Mouse (Mus musculus): Measurements from ENCODE around the gene Ldha. TPM values are rescaled to one million over a fixed set of nuclear protein-coding genes. Genes with fewer than 3 reads are reported as not detected.

Ldha gene
- polyA plus RNA-seq, 1 experiment from 2014 or later, result 1,338 TPM

- WGBS, result 38% methylated on average over 5 of the region's 5 CpGs
- Histone ChIP-seq H3K9ac (ENCODE audit: low read depth, low read length) (no peak overlapping the region; the same call in 1 of the 2 replicates), H3K4me2 (replicated peaks; ENCODE audit: low read depth) (no peak overlapping the region), H3K4me3 (ENCODE audit: low read depth, low read length) (no peak overlapping the region), H3K4me1 (replicated peaks; ENCODE audit: control insufficient read depth, insufficient read depth, low read length) (peaks cover 16% of the 10 kb centered on the region), H3K27ac (ENCODE audit: low read depth, low read length) (peak overlapping the region; percentile 91), H3K36me3 (ENCODE audit: control insufficient read depth, insufficient read depth) (no peaks in the 10 kb centered on the region), H3K27me3 (replicated peaks; ENCODE audit: control insufficient read depth, insufficient read depth, low read length) (no peaks in the 10 kb centered on the region), H3K9me3 (ENCODE audit: control insufficient read depth) (no peaks in the 10 kb centered on the region)
- 0 out of 2 replicates have a peak, but pooled peaks have one; percentile 0 for TF ChIP-seq CTCF (IDR thresholded peaks at IDR 0.05; ENCODE audit: low read depth)
- peak; percentile 63 for ATAC-seq
Measured at GRCm38 (mm10) chr7:46839861-46840260, 1.4 kb upstream of the Ldha start.

GRCm38 (mm10) chr7:46840326-46840725 lies 949 bp upstream of the Ldha start:
- Histone ChIP-seq H3K9me3 (ENCODE audit: control insufficient read depth) (no peaks in the 10 kb centered on the region), H3K9ac (ENCODE audit: low read depth, low read length) (no peak overlapping the region), H3K27ac (ENCODE audit: low read depth, low read length) (peak overlapping the region; percentile 91), H3K4me3 (ENCODE audit: low read depth, low read length) (no peak overlapping the region), H3K36me3 (ENCODE audit: control insufficient read depth, insufficient read depth) (no peaks in the 10 kb centered on the region), H3K4me1 (replicated peaks; ENCODE audit: control insufficient read depth, insufficient read depth, low read length) (peaks cover 20% of the 10 kb centered on the region), H3K4me2 (replicated peaks; ENCODE audit: low read depth) (no peak overlapping the region), H3K27me3 (replicated peaks; ENCODE audit: control insufficient read depth, insufficient read depth, low read length) (no peaks in the 10 kb centered on the region)
- 35% methylated on average over 4 of the region's 4 CpGs for WGBS
- ATAC-seq, result no peak
- no peak for TF ChIP-seq CTCF (IDR thresholded peaks at IDR 0.05; ENCODE audit: low read depth)

DNA sequence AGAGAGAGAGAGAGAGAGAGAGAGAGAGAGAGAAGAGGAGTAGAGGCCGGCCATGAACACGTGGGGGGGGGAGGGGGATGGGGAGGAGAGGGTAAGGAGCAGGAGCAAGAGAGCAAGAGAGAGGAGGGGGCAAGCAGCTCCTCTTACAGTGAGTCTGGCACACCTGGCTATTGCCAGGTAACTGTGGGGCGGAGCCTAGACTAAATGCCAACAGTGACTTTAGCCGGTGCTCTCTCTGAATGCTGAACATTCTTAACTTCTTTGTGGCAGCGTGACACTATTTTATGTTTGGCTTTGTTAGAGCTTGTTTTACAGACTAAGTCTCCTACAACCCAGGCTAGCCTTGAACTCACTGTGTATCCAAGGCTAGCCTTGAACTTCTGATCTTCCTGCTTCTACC lies 1.0 kb downstream of the Ldha start:
- Histone ChIP-seq H3K27me3 (replicated peaks; ENCODE audit: control insufficient read depth, insufficient read depth, low read length) (no peaks in the 10 kb centered on the region), H3K36me3 (ENCODE audit: control insufficient read depth, insufficient read depth) (no peaks in the 10 kb centered on the region), H3K27ac (ENCODE audit: low read depth, low read length) (no peak overlapping the region), H3K4me1 (replicated peaks; ENCODE audit: control insufficient read depth, insufficient read depth, low read length) (peaks cover 25% of the 10 kb centered on the region), H3K9me3 (ENCODE audit: control insufficient read depth) (no peaks in the 10 kb centered on the region), H3K4me2 (replicated peaks; ENCODE audit: low read depth) (no peak overlapping the region), H3K9ac (ENCODE audit: low read depth, low read length) (no peak overlapping the region), H3K4me3 (ENCODE audit: low read depth, low read length) (no peak overlapping the region)
- ATAC-seq, result no peak
- TF ChIP-seq CTCF (IDR thresholded peaks at IDR 0.05; ENCODE audit: low read depth), result no peak
- WGBS, result 37% methylated on average over 5 of the region's 5 CpGs

DNA sequence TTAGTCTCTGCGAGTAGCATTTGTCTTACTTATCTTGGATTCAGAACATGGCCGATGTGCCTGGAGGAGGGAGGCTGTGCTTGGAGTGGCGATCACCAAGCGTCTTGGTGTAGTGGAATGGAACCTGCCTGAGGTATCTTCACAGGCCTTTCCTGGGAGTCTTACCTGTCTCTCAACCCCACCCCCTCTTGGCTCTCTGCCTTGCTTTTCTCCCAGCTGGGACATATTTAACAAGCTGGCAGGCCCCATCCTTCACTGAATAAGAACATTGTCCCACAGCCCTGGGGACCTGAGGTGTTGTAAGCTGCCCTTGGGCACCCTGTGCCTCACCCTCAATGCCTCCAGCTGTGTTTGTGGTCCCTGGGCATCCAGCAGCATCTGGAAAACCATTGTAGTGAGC lies 2.3 kb downstream of the Ldha start:
- no peak overlapping the region for H3K4me2 ChIP-seq (replicated peaks; ENCODE audit: low read depth)
- no peak overlapping the region for H3K9ac ChIP-seq (ENCODE audit: low read depth, low read length)
- H3K36me3 ChIP-seq (ENCODE audit: control insufficient read depth, insufficient read depth), result peaks cover 6% of the 10 kb centered on the region; the same call in 1 of the 2 replicates
- no peaks in the 10 kb centered on the region for H3K27me3 ChIP-seq (replicated peaks; ENCODE audit: control insufficient read depth, insufficient read depth, low read length)
- peaks cover 25% of the 10 kb centered on the region for H3K4me1 ChIP-seq (replicated peaks; ENCODE audit: control insufficient read depth, insufficient read depth, low read length)
- WGBS, result 84% methylated on average over 4 of the region's 4 CpGs
- TF ChIP-seq CTCF (IDR thresholded peaks at IDR 0.05; ENCODE audit: low read depth), result no peak
- H3K27ac ChIP-seq (ENCODE audit: low read depth, low read length), result no peak overlapping the region
- H3K4me3 ChIP-seq (ENCODE audit: low read depth, low read length), result no peak overlapping the region
- no peak for ATAC-seq
- H3K9me3 ChIP-seq (ENCODE audit: control insufficient read depth), result no peaks in the 10 kb centered on the region

GRCm38 (mm10) chr7:46845211-46845977 lies 4.1 kb downstream of the Ldha start:
- peaks cover 24% of the 10 kb centered on the region for H3K36me3 ChIP-seq (ENCODE audit: control insufficient read depth, insufficient read depth)
- peak overlapping the region; percentile 88 for H3K4me2 ChIP-seq (replicated peaks; ENCODE audit: low read depth)
- peaks cover 16% of the 10 kb centered on the region for H3K4me1 ChIP-seq (replicated peaks; ENCODE audit: control insufficient read depth, insufficient read depth, low read length)
- WGBS, result under 1% methylated on average over 51 of the region's 51 CpGs
- peak overlapping the region; percentile 75 for H3K9ac ChIP-seq (ENCODE audit: low read depth, low read length)
- no peaks in the 10 kb centered on the region for H3K27me3 ChIP-seq (replicated peaks; ENCODE audit: control insufficient read depth, insufficient read depth, low read length)
- ATAC-seq, result peak; percentile 73
- TF ChIP-seq CTCF (IDR thresholded peaks at IDR 0.05; ENCODE audit: low read depth), result no peak
- peak overlapping the region; percentile 88 for H3K27ac ChIP-seq (ENCODE audit: low read depth, low read length)
- H3K4me3 ChIP-seq (ENCODE audit: low read depth, low read length), result peak overlapping the region; percentile 69
- no peaks in the 10 kb centered on the region for H3K9me3 ChIP-seq (ENCODE audit: control insufficient read depth)

- peak overlapping the region; percentile 69 for H3K4me3 ChIP-seq (ENCODE audit: low read depth, low read length)
- peak overlapping the region; percentile 88 for H3K27ac ChIP-seq (ENCODE audit: low read depth, low read length)
- peak; percentile 3; the same call in 1 of the 2 replicates for ATAC-seq
- H3K4me2 ChIP-seq (replicated peaks; ENCODE audit: low read depth), result peak overlapping the region; percentile 88
- TF ChIP-seq CTCF (IDR thresholded peaks at IDR 0.05; ENCODE audit: low read depth), result no peak
- H3K36me3 ChIP-seq (ENCODE audit: control insufficient read depth, insufficient read depth), result peaks cover 28% of the 10 kb centered on the region
- H3K4me1 ChIP-seq (replicated peaks; ENCODE audit: control insufficient read depth, insufficient read depth, low read length), result peaks cover 13% of the 10 kb centered on the region
- no peaks in the 10 kb centered on the region for H3K9me3 ChIP-seq (ENCODE audit: control insufficient read depth)
- H3K27me3 ChIP-seq (replicated peaks; ENCODE audit: control insufficient read depth, insufficient read depth, low read length), result no peaks in the 10 kb centered on the region
- H3K9ac ChIP-seq (ENCODE audit: low read depth, low read length), result peak overlapping the region; percentile 75
- WGBS, result under 1% methylated on average over 36 of the region's 36 CpGs
Measured at GRCm38 (mm10) chr7:46845978-46846485, 4.8 kb downstream of the Ldha start.
